Mouse (Mus musculus) CD4-positive, CD25-positive, alpha-beta regulatory T cell, adult 2 months (primary cell): ENCODE measurements around the gene Tmem52b.
"Not testable (repeated sequence)": the region's sequence is repeated elsewhere in the genome, so short reads cannot be mapped to it uniquely, and the experiment has no call there.

ENCODE experiments used
- DNase-seq: peaks from one replicate; pipeline ENCODE4 v3.0.0-alpha.2; 2012; ENCODE audit warnings: low read depth, low spot score

Tmem52b gene

GRCm38 (mm10) chr6:129512367-129512766, at the start of gene Tmem52b:
Gene Tmem52b (plus strand): TSS chr6:129512555.
- no peak for DNase-seq

DNA sequence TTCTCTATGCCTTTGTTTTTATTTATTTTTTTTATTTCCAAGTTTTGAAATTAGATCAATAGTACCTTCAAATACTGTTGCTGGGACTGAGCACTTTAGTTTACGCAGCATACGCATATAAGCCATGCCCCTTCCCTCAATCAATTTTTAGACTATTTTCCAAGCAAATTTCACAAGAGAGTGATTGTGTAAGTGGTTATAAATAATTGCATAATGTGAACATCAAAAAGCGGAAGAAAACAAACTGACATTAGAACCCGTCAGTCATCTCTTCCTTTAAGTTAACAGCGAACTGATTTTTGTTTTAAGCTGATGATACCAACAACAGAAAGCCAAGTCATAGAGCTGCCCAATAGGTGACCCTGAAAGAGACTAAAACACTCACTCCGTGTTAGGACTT, 41.0 kb upstream of the Tmem52b start:
- DNase-seq = no peak

DNA sequence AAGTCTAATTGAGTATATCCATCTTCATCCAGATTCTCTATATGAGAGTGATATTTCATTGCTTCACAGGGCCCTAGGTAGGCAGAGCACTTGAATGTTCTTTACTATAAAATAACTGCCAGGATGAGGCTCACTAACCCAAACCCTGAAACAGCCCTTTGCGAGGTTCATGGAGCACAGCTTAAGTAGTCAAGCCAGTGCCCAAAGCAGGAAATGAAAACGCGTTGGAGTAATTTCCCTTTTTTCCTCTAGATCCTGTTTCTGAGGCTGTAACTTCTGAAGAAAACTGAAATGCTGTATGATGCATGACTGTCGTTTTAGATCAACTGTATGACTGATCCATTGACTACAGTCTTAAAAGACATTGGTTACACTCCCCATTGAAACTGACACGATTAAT, 39.7 kb upstream of the Tmem52b start:
- no peak for DNase-seq

DNA sequence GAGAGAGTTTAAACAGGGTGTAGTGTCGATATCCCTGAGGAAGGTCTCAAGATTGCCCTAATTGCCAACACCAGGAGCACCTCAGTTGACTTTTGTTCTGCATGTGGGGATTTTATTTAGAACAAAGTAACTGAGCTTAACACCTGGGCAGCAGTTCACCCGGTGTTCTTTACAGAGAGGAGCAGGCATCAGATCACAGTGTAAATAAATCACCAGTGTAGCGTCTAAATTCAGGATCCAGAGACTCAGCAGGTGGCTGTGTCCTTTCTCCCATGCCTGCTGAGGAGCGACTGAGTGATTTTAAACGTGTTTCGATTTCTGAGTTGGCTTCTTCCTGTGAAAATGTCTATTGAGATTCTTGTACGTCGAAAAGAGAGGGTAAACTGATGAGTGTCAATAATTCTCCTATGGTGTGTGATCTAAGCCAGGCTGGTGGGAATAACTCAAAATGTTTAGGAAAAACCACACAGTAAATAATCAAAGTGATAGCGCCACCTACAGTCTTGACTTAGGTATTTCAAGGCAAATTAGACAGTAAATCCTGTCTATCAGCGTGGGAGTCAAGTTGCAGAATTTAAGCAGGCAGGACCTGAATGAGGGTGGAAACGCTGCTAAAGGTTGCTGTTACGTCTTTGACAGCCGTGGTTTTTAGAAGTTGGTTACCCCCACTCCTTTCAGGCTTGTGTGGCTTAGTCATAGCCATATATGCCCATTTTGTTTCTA, 35.8 kb upstream of the Tmem52b start:
- peak; percentile 45 for DNase-seq

DNA sequence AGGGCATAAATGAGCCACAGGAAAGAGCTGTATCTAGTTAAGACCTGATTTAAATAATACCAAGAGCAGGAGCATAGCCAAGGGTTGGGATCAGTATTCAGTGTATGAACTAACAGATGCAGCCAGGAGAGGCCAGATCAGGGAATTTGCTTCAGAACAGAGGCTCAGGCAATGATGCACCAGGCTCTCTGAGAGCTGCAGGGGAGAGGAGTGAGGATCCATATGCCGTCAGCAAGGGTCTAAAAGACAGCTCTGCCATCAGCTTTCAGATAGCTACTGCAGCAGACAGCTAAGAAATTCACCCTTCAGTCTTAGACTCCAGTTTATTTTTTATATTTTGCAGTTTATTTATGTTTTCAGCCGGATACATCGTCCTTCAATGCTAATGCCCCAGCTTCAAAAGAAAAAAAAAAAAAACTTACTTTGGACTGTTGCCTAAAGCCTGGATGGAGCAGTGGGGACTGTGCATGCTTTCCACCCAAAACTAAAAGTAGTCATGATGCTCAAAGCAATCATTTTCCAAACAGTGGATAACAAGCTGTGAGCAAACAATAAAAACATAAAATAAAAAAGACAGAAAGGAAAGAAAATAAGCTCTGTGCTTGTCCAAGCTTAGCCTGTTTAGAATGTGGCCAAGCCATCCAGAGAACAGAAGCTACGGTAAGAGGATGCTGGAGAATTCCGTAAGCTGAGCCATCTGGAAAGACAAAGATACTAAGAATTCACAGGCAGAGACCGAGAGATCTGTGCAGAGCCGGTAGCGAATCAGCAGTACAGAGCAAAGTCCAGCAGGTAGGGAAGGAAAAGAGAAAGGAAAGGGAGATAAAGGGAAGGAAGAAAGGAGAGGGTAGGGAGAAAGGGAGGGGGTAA, 32.0 kb upstream of the Tmem52b start:
- DNase-seq = no peak

DNA sequence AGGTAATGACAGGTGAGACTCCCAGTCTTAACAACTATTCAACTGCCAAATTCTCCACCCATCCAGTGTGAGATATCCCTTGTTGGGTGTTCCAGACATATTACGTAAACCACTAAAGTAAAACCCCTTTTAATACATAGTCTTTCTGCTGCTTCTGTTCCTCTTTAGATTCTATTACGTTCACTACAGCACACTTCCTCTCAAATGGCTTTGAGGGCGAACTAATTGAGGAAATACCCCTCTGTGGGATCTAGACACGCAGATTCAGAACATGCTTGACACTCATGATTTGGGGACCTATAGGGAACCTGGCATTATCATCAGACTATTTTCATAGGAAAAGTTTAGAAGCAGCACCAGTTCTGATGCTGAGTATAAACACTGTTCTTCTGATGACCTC, 17.4 kb upstream of the Tmem52b start:
- no peak for DNase-seq

- DNase-seq = no peak
Measured at GRCm38 (mm10) chr6:129497345-129498218, 14.8 kb upstream of the Tmem52b start.

DNA sequence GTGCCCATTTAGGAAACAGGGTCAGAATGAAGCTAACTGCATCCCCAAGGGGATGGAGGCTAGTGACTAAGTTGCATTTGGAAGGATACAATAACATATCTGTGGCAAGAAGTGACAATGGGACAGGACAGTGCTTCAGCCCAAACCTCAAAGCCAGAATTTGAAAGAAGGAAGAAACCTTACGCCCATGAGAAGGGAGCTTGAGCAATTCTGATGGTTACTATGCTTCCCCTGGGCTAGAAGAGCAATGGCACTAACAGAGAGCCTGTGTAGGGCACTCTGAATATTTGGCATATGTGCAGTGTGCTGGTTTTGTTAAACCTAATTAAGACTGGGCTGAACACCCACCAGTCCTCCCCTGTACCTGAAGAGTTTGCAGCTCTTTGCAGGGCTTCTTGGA, 12.8 kb upstream of the Tmem52b start:
- DNase-seq = not testable (repeated sequence)

- DNase-seq = no peak
Measured at GRCm38 (mm10) chr6:129503471-129503870, 8.9 kb upstream of the Tmem52b start.

- no peak for DNase-seq
Measured at GRCm38 (mm10) chr6:129507024-129507423, 5.3 kb upstream of the Tmem52b start, which contains the start of gene Olr1. Gene Olr1 (minus strand): TSS chr6:129507165.

GRCm38 (mm10) chr6:129510120-129510911, 2.0 kb upstream of the Tmem52b start:
- no peak for DNase-seq

DNA sequence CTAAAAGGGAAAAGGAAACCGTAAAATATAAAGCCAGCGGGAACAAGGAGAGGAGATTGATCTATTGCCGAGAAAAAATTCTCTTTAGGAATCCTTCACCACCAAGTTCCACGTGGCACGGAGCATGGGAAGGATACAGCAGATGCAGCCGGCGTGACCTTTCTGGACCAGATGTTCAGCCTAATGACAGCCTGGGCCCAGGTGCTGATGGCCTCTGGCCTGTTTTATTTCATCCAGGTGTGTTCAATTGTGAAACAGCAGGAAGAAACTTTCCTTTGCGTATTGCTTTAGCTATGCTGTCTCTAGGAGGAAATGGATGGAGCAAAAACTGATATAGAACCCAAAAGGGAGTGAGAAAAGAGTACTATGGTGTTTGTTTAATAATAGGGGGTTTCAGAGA, 513 bp downstream of the Tmem52b start:
- DNase-seq = no peak

DNA sequence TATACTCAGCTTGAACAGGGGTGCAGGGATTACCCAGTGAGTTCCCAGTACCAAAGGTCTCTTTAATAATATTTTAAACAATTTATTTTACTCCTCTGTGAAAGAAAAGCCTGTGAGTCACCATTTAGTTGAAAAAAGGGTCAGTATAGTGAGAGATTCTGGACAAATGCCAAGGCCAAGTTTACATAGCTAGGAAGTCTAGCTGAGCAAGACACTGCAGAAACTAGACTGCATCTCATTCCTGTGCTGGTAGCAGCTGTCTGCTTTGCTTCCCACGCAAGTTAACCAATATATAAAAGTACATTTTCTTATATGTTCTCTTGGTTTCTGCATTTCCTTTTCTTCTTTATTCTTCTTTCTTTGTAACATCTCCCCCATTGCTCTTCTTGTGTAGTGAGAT, 1.1 kb downstream of the Tmem52b start:
- no peak for DNase-seq

GRCm38 (mm10) chr6:129514376-129514775, 2.0 kb downstream of the Tmem52b start:
- no peak for DNase-seq

DNA sequence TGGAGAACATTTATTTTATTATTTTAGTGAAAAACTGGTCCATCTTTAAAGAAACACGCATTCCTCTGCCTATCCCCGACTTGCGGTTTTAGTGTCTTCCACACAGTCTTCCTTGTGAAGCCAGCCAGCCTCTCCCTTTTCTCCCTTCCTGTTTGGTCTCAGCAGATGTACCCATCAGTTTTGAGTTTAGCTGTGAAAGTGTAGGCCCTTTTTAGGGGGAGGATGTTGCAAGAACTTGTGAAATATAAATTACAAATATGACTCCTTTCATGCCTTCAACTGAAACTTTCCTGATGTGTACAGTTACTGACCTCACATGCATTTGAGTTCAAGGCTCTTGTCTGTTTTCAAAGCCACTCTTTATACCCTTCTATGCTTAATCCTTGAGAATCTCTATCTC, 2.7 kb downstream of the Tmem52b start:
- DNase-seq = no peak

DNA sequence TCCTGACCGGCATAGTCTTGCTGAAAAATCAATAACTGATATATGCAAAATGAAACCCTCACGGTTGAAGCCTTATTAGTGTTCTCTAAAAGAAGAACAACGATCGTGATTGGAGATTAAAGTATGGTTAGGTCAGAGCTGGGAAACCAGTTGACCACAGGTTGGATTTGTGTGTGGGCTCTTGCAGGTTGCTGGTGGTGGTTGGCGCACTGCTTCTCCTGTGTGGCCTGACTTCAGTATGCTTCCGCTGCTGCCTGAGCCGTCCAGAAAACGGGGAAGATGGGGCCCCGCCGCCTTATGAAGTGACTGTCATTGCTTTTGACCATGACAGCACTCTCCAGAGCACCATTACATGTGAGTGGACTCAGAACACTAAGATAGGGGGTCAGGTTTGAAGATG, 4.0 kb downstream of the Tmem52b start:
- no peak for DNase-seq

- peak; percentile 57 for DNase-seq
Measured at GRCm38 (mm10) chr6:129517752-129518408, 5.5 kb downstream of the Tmem52b start.

- no peak for DNase-seq
Measured at GRCm38 (mm10) chr6:129526069-129526468, 13.7 kb downstream of the Tmem52b start.

DNA sequence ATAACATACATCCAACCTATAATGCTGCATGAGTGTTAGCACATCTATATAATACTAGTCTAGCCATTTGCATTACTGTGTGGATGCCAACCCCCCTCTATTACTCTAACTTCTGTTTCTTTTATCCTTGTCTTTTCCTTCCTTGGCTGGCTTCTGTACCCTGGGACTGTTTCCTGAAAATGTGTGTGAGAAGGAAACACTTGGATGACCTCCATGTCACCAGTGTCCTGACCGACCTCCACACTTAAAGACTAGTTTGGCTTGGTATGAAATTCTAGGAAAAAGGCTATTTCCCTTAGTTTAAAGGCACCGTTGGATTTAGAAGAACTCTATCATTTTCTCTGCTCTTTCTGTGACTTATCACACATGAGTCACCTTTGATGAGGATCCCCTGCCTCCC, 15.1 kb downstream of the Tmem52b start:
- DNase-seq = no peak

DNA sequence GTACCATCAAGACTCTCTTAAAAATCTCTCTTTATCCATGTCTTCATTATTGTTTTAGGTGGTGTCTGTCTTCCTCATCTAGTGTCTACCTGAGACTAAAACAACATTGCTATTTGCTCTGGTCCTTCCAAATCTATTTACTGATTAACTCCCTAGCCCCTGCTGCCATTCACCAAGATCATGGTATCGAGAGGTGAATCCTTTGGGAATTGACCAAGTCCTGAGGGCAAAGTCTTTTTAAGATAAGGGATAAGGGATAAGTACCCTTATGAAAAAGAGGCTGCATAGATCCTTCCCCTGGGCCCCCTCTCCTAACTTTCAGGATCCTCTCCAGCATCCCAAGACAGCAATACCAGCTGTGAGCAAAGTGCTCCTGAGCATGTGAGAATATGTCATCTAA, 17.2 kb downstream of the Tmem52b start:
- no peak for DNase-seq

DNA sequence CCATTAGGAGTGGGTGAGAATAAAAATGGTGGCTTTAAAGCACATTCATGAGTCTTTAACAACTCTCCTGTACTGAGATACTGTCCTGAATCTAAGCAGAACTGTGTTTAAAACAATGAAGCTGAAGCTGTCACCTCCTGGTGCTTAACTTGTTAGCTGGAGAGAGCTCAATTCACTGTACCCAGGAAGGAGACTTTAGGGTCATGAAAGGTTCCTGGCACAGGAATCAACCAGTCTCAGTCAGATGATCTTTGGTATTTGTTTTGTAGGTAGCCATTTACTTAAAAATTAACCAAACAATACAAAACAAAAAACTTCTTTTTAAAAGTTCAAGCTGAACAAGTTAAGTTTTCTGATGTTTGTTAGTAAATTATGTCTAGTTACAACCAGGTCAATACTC, 17.9 kb downstream of the Tmem52b start:
- no peak for DNase-seq
